Mouse (Mus musculus) cerebellum, adult 11 months (tissue): ENCODE data around the gene Ctrc.
A peak's percentile ranks its signal among the peaks of the same experiment; 100 is the strongest.
"Not testable (repeated sequence)": the region's sequence is repeated elsewhere in the genome, so short reads cannot be mapped to it uniquely, and the experiment has no call there.

Source experiments
- DNase-seq: peaks from one replicate; pipeline ENCODE4 v3.0.0; 2022

Gene Ctrc

GRCm38 (mm10) chr4:141784835-141785234 is 61.3 kb downstream of the Ctrc start:
- no peak for DNase-seq

DNA sequence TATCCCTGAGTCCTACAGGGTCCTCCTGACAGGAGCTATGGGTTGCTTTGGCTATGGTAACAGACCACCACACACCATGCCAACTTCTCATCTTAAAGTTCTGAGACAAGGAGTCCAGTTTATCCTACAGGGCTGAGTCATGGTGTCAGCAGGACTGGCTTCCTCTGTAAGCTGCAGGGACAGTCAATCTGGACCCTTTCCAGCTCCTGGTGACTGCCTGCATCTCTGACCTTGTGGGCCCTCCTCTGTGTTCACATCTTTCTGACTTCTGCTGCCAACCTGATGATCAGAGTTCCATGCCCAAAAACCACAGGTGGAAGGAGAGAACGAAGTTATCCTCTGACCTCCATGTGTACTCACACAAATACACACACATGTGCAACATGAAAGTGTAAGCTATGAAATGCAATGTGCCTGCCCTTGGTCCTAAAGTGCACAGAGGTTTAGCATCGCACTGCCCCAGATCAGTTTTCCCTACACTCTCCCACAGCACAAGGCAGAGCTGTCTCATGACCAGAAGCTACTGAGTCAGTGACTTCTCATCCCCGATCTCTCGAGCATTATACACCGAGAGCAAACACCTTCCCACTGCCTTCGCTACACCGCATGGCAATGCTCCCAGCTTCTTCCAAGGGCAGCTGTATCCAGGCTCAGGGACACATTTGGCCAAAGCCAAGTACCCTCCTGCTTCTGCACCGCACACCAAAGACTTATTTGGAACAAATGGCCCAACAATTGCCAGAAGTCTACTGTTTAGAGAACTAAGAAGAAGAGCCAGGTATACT is 64.8 kb downstream of the Ctrc start:
- no peak for DNase-seq

- no peak for DNase-seq
Measured at GRCm38 (mm10) chr4:141779828-141780227, 66.3 kb downstream of the Ctrc start.

- DNase-seq: not testable (repeated sequence)
Measured at GRCm38 (mm10) chr4:141773019-141773418, 73.1 kb downstream of the Ctrc start.

DNA sequence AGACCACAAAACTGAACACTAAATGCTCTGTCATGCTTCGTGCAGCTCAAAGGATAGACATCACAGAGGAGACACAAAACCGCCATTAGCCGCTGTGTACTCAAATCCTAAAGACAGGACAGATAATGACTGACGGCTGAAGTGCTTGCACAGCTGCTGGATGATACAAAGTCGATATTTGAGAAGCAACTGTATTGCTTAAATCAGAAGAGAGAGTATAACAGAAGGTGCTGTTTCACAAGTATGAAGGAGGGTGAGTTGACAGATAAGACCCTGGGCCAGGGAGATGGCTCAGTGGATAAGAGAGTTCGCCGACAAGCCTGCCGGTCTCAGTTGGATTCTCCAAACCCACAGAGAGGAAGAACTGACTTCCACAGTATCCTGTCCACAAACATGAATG is 74.3 kb downstream of the Ctrc start:
- DNase-seq: no peak

DNA sequence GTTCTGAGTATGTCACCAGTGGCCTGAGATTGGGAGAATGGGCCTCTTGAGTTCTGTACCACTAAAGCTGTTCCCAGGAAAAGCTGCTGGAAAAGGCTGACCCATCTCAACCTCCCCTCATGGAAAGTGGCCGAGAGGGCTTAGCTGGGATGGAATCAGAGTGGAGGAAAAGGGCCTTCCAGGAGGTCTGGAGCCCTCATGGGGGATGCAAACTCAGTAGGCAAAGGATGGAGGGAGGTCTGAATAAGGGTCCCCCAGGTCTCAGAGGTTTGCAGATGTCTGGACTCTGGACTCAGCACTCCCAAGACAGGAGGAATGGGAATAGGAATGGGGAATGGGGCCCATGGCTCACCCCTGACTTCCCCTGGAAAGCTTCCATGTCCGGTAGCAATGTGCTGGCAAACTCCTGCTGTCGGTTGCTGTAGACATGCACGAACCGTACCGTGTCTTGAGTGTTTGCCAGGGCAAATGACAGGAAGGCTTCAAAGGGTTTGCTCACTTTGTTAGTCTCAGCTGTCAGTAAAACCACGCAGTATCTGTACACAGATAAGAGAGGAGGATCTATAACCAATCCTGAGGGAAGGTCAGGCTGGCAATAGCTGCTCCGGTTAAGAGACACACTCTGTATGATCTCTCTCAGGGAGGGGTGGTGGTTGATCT is 76.5 kb downstream of the Ctrc start:
- no peak for DNase-seq

DNA sequence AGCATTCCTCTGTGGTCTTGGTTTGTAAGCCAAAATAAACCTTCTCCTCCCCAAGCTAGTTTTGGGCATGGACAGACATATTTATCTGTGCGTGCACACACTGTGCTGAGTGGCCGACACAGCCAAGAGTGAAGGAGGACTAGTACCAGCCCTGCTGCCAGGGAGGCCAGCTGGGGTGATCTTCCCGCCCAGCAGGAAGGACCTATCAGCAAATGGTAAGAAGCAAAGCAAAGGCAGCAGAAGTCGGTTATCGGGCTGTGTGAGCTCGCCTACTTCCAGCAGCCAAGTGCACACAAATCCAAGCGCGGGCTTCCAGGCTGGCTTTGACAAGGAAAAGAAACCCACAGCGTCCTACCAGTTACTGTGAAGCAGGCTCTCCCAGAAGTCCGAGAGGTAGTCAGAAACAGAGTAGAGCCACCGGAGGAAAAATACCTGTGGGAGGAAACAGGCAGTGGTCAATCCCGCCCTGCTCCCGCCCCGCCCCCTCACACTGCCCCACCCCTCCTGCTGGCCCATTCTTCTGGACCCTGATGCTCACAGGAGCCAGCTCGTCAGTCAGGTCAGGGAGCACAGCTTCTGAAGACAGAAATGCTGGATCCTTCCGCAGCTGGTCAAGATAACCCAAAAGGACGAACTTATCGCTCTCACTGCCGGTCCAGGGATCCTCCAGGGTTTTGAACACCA is 78.7 kb downstream of the Ctrc start:
- DNase-seq: peak; percentile 67

- DNase-seq: peak; percentile 18
Measured at GRCm38 (mm10) chr4:141766668-141767352, 79.3 kb downstream of the Ctrc start.

- DNase-seq: no peak
Measured at GRCm38 (mm10) chr4:141766316-141766667, 79.9 kb downstream of the Ctrc start.

DNA sequence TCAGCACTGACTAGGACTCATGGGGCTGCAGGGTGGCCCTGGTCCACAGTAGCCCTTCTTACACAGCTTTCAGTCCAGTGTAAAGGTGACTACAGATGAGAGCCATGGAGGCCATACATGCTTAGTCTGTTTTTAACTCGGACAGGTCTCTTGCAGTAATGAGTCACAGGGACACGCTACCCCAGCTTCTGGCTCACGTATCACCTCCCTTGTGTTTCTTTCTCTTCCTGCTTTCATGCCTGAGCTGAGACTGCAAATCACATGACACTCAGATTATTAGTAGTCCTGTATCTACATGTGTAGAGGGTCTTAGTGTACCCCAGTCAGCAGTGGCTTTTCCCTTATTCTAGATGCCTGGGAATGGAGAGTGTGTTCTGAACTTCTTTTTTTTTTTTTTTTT is 81.2 kb downstream of the Ctrc start:
- no peak for DNase-seq
